Mouse (Mus musculus): ENCODE measurements at regions not wholly inside any gene's neighbourhood (a gene's known extent, or its start where the extent isn't known, plus 50 kb on each side); places are given as distances from the start of the nearest gene placed in this dataset.

- ATAC-seq: no peak
Observed at GRCm38 (mm10) chr17:48790526-48790925, 141.7 kb upstream of the Lrfn2 start.

- ATAC-seq: no peak
Observed at GRCm38 (mm10) chr17:48792954-48793353, 139.2 kb upstream of the Lrfn2 start.

- ATAC-seq: no peak
Observed at GRCm38 (mm10) chr17:48795773-48796172, 136.4 kb upstream of the Lrfn2 start.

- no peak for ATAC-seq
Observed at GRCm38 (mm10) chr17:48798196-48798595, 134.0 kb upstream of the Lrfn2 start.

GRCm38 (mm10) chr17:48802673-48803072 is 129.5 kb upstream of the Lrfn2 start:
- no peak for ATAC-seq

GRCm38 (mm10) chr17:48807905-48808304 is 124.3 kb upstream of the Lrfn2 start:
- no peak for ATAC-seq

GRCm38 (mm10) chr17:48814753-48815504 is 117.2 kb upstream of the Lrfn2 start:
- ATAC-seq: no peak

- ATAC-seq: no peak
Observed at GRCm38 (mm10) chr17:48816588-48817324, 115.4 kb upstream of the Lrfn2 start.

GRCm38 (mm10) chr17:48817551-48817950 is 114.6 kb upstream of the Lrfn2 start:
- no peak for ATAC-seq

GRCm38 (mm10) chr17:48819703-48820102 is 112.5 kb upstream of the Lrfn2 start:
- ATAC-seq: no peak

GRCm38 (mm10) chr17:48822101-48822876 is 109.9 kb upstream of the Lrfn2 start:
- no peak for ATAC-seq

- ATAC-seq: no peak
Observed at GRCm38 (mm10) chr17:48823921-48824320, 108.3 kb upstream of the Lrfn2 start.

- ATAC-seq: no peak
Observed at GRCm38 (mm10) chr17:48825212-48825913, 106.8 kb upstream of the Lrfn2 start.

GRCm38 (mm10) chr17:48838297-48838979 is 93.7 kb upstream of the Lrfn2 start:
- ATAC-seq: no peak

- no peak for ATAC-seq
Observed at GRCm38 (mm10) chr17:48847890-48848289, 84.3 kb upstream of the Lrfn2 start.

- ATAC-seq: no peak
Observed at GRCm38 (mm10) chr17:48850910-48851309, 81.3 kb upstream of the Lrfn2 start.

GRCm38 (mm10) chr17:48858891-48859290 is 73.3 kb upstream of the Lrfn2 start:
- no peak for ATAC-seq

- ATAC-seq: no peak
Observed at GRCm38 (mm10) chr17:48870443-48870842, 61.7 kb upstream of the Lrfn2 start.

- no peak for ATAC-seq
Observed at GRCm38 (mm10) chr17:48877505-48877904, 54.7 kb upstream of the Lrfn2 start.

GRCm38 (mm10) chr17:48880590-48880989 is 51.6 kb upstream of the Lrfn2 start:
- ATAC-seq: no peak

- no peak for ATAC-seq
Observed at GRCm38 (mm10) chr17:48881946-48882345, 50.2 kb upstream of the Lrfn2 start.

Measured in CD4-positive, CD25-positive, alpha-beta regulatory T cell, adult 4 months (primary cell).